Mouse (Mus musculus): ENCODE measurements around the gene Celf5. TPM values are rescaled to one million over a fixed set of nuclear protein-coding genes. Genes with fewer than 3 reads are reported as not detected.

Gene Celf5
- polyA plus RNA-seq, 1 experiment from 2014 or later, result 2.1 TPM

DNA sequence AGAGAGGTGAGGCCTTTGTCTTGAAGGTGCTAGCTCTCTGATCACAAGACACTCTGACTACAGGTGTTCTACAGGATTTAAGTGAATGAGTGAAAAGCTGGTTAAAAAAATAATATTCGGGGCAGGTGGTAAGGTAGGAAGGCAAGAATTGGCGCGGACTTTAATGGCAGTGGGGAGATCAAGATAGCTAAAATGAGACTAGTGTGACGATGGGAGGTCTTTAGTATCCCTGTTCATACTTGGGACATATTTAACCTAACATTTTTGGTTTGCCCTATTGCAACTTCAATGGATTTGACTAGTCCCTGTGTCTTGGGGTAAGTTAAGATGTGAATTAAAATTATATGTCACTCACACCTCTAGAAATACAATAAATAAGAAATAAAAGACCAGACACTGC lies 14.5 kb upstream of the Celf5 start:
- Histone ChIP-seq H3K36me3 (peaks cover 14% of the 10 kb centered on the region), H3K9me3 (no peaks in the 10 kb centered on the region), H3K4me2 (peak overlapping the region; percentile 99), H3K27me3 (no peaks in the 10 kb centered on the region), H3K9ac (peak overlapping the region; percentile 58), H3K27ac (no peak overlapping the region), H3K4me3 (peak overlapping the region; percentile 87), H3K4me1 (peaks cover 24% of the 10 kb centered on the region)
- 40% methylated on average over 4 of the region's 4 CpGs for WGBS
- ATAC-seq (ENCODE audit: insufficient number of reproducible peaks, insufficient read depth, low FRiP score, low TSS enrichment, low read depth), result no peak

DNA sequence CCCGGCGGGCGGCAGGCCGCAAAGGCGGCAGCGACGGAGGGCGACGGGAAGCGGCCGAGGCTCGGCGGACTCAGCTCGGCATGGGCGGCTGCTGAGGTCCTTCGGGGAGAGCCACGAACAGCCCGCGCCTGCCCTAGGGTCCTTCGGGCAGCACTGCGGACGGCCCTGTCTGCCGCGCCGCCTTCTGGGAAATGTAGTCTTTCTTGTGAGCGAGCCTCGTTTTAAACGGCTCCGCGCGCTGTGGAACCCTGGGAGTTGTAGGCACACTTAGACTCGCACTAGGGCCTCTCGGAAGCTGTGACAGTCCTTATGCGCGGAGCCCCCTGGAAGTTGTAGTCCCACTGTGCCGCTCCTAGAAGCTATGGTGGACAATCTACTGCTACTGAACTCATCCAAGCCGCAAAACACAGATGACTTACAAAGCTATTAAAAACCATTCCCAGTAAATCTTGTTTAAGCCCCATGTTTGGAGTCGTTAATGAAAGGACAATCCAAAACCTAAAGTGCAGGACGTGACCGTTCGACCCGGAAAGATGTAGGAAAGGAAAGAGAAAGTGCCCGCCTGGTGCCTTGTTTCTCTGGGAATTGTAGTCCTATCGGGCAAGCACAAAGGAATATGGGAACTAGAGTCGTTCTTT lies 13.9 kb upstream of the Celf5 start, which contains the start of gene Ncln:
TSS of gene Ncln (minus strand) at position 129 of the 638 bp plus-strand sequence.
- Histone ChIP-seq H3K27me3 (no peaks in the 10 kb centered on the region), H3K4me3 (peak within 1 kb of the TSS; percentile 87), H3K27ac (peak within 1 kb of the TSS; percentile 55), H3K4me2 (peak within 1 kb of the TSS; percentile 99), H3K36me3 (peaks cover 20% of the 10 kb centered on the region), H3K4me1 (peaks cover 24% of the 10 kb centered on the region), H3K9ac (peak within 1 kb of the TSS; percentile 92), H3K9me3 (no peaks in the 10 kb centered on the region)
- peak; percentile 95 for ATAC-seq (ENCODE audit: insufficient number of reproducible peaks, insufficient read depth, low FRiP score, low TSS enrichment, low read depth)
- under 1% methylated on average over 45 of the region's 45 CpGs for WGBS

DNA sequence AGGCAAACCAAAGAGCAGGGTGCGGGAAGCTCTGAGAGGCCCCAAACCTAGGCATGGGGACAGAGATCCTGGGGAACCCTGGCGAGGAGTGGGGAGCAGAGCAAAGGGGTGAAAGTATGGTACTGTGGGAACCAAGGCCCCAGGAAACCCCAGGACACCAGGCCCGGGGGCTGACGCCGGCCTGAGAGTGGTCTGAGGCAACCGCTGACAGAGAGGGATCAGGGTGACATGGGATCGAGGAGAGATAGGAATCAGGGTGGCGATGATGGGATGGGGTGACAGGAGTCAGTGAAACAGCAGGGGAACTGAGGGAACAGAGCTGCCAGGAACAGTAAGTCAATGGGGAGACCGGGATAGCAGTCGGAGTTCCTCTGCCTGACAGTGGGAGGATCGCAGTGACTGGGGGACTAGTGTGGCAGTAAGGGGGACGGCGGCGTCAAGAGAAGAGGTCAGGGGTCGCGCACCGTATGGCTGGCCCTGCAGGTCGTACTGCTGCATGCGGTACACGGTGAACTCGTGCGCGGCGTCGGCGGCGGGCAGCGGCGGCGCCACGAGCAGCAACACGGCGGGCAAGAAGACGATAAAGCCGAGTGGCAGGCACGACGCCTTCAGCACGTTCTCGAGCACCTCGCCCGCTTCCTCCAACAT lies 13.2 kb upstream of the Celf5 start:
- peak overlapping the region; percentile 87 for H3K4me3 ChIP-seq
- no peaks in the 10 kb centered on the region for H3K9me3 ChIP-seq
- peaks cover 24% of the 10 kb centered on the region for H3K4me1 ChIP-seq
- WGBS, result 2% methylated on average over 41 of the region's 41 CpGs
- peak overlapping the region; percentile 99 for H3K4me2 ChIP-seq
- H3K9ac ChIP-seq, result peak overlapping the region; percentile 92
- ATAC-seq (ENCODE audit: insufficient number of reproducible peaks, insufficient read depth, low FRiP score, low TSS enrichment, low read depth), result no peak
- peaks cover 26% of the 10 kb centered on the region for H3K36me3 ChIP-seq
- no peaks in the 10 kb centered on the region for H3K27me3 ChIP-seq
- H3K27ac ChIP-seq, result peak overlapping the region; percentile 55

DNA sequence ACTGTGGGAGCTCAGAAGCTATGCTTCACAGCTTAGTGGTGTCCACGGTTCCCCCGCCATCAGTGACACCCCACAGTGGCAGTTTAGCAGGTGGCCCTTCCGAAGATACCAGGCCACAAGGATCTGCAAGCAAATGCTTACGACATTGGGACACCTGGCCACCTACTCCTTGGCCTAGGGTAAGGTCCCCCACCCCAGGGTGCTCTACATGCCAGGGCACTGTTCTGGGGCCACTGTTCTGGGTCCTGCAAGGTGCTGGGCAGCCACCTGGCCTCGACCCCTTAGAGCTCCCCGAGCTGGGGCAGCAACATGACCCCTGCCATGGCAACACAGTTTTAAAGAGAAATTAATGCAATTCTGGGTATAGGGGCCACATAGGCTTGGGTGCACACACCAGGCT lies 12.6 kb upstream of the Celf5 start:
- H3K4me3 ChIP-seq, result peak overlapping the region; percentile 87
- H3K27ac ChIP-seq, result no peak overlapping the region; the same call in 1 of the 2 replicates
- H3K36me3 ChIP-seq, result peaks cover 32% of the 10 kb centered on the region
- 71% methylated on average over 6 of the region's 6 CpGs for WGBS
- H3K27me3 ChIP-seq, result no peaks in the 10 kb centered on the region
- peaks cover 24% of the 10 kb centered on the region for H3K4me1 ChIP-seq
- H3K4me2 ChIP-seq, result peak overlapping the region; percentile 99
- H3K9ac ChIP-seq, result peak overlapping the region; percentile 92
- no peak for ATAC-seq (ENCODE audit: insufficient number of reproducible peaks, insufficient read depth, low FRiP score, low TSS enrichment, low read depth)
- H3K9me3 ChIP-seq, result no peaks in the 10 kb centered on the region

DNA sequence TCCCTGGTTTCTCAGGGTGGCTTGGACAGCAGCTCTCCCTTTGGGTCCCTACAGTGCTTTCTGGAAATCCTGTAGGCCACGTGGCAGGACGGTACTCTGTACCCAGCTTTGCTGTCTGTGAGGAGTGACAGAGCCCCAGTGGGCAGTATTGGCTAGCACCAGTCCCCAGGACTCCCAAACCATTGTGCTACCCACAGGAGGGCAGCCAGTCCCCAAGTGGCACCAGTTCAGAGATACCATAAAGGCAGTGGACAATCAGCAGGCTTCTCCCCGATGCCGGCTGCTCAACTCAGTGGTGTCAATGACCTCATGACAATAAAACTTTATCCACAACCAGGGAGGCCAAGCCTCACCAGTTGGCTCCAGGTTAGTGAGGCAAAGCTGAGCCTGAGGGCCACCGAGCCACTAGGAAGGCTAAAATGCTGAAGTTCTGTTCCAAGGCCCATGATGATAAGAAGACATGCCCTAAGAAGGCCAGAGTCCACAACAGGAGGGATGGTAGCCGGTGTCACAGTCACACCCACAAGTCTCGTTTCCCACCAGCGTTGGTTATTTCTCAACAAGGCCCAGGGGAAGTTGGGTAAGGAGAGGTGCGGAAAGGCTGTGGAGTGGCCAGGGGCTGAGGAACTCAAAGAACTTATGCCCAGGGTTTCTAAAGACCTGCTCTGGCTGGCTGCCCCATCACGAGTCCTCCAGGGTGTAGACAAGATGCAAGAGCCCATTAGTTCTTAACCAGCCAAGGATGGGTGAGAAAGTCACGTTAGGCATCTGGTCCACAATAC lies 11.9 kb upstream of the Celf5 start:
- peaks cover 39% of the 10 kb centered on the region for H3K36me3 ChIP-seq
- 90% methylated on average over 11 of the region's 11 CpGs for WGBS

DNA sequence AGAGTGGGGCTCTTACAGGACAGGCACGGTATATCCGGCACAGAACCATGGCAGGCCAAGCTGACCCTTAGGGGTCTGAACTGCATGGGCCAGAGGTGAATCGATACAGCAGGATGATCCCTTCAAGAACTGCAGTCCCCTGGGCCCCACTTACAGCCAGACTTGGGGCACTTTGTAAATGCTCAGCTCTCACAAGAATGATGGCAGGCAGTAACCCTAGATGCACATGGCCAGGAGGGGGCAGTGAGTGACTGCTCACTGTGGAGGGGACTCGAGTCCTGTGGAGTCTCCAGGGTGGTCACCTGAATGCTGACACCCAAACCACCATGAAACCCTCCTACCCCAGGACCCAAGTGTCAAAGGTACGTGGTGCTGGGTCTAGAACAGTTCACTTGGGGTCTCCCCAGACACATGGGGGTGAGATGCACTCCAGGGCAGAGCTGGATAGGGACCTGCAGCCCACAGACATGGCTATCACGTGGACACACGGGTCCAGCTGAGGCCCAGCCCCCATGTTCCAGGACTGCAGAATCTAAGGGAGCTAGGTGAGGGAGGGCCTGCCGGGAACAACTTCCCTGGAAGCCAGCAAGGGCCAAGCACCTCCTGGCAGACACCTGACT lies 11.2 kb upstream of the Celf5 start:
- H3K4me1 ChIP-seq, result peaks cover 24% of the 10 kb centered on the region
- no peak overlapping the region; the same call in 1 of the 2 replicates for H3K4me2 ChIP-seq
- no peak overlapping the region for H3K4me3 ChIP-seq
- no peak for ATAC-seq (ENCODE audit: insufficient number of reproducible peaks, insufficient read depth, low FRiP score, low TSS enrichment, low read depth)
- H3K9ac ChIP-seq, result peak overlapping the region; percentile 92
- peaks cover 46% of the 10 kb centered on the region for H3K36me3 ChIP-seq
- WGBS, result 80% methylated on average over 8 of the region's 8 CpGs
- no peaks in the 10 kb centered on the region for H3K9me3 ChIP-seq
- H3K27me3 ChIP-seq, result no peaks in the 10 kb centered on the region
- no peak overlapping the region for H3K27ac ChIP-seq

More for the DNA sequence above, 11.9 kb upstream of the Celf5 start:
- Histone ChIP-seq H3K9ac (peak overlapping the region; percentile 92), H3K27me3 (no peaks in the 10 kb centered on the region), H3K4me3 (peak overlapping the region; percentile 87; the same call in 1 of the 2 replicates), H3K4me1 (peaks cover 24% of the 10 kb centered on the region), H3K4me2 (peak overlapping the region; percentile 99), H3K9me3 (no peaks in the 10 kb centered on the region), H3K27ac (no peak overlapping the region)
- no peak for ATAC-seq (ENCODE audit: insufficient number of reproducible peaks, insufficient read depth, low FRiP score, low TSS enrichment, low read depth)

DNA sequence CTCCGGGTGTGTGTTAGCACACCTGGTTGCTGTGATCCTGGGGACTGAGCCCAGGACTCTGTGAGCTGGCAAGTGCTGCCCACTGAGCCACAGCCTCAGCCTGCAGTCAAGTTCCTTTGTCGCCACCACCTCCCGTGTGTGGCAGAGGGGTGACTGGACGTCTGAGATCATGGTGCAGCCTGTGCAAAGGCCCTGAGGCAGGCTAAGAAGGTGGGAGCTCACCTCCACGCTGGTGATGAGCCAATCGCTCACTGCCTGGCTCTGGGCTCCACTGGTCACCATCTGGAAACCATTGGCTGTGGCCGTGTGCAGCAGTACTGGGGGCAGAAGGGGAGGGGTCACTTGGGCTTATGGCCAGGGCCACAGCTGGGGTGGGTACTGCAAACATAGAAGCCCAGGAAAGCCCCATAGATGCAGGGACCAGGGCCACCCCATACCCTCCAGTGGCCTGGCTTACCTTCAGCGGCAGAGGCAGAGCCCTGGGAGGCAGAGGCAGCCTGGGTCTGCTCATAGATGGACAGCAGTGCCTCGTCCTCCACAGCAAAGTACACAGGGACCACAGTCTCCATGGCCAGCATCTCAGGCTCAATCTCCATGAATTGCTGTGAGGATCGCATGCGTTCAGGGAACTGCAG lies 10.2 kb upstream of the Celf5 start:
- H3K36me3 ChIP-seq, result peaks cover 56% of the 10 kb centered on the region
- peak overlapping the region; percentile 49 for H3K9ac ChIP-seq
- no peak overlapping the region for H3K4me3 ChIP-seq
- H3K4me2 ChIP-seq, result no peak overlapping the region
- WGBS, result 75% methylated on average over 11 of the region's 11 CpGs
- peaks cover 24% of the 10 kb centered on the region for H3K4me1 ChIP-seq
- ATAC-seq (ENCODE audit: insufficient number of reproducible peaks, insufficient read depth, low FRiP score, low TSS enrichment, low read depth), result no peak
- H3K27me3 ChIP-seq, result no peaks in the 10 kb centered on the region
- H3K27ac ChIP-seq, result no peak overlapping the region
- no peaks in the 10 kb centered on the region for H3K9me3 ChIP-seq

DNA sequence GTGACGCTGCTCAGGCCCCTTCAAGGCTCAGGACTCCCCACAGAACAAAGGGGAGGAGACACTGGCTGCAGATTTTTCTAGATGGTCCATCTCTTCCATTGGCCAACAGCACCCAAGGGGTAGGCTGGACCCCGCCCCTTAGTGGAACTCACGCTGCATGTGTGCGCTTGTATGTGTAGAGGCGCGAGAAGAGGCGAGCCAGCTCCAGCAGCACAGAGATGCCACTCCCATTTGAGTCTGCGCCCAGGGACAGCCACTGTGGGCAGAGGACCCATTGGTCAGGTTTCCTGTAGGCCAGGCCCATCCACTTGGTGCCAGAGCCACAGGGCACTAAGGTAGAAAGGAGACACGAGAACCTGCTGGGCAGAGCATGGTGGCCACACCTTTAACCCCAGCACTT lies 8.5 kb upstream of the Celf5 start:
- H3K9ac ChIP-seq, result no peak overlapping the region
- peaks cover 73% of the 10 kb centered on the region for H3K36me3 ChIP-seq
- no peak for ATAC-seq (ENCODE audit: insufficient number of reproducible peaks, insufficient read depth, low FRiP score, low TSS enrichment, low read depth)
- H3K27me3 ChIP-seq, result no peaks in the 10 kb centered on the region
- no peak overlapping the region for H3K4me2 ChIP-seq
- no peak overlapping the region for H3K27ac ChIP-seq
- no peak overlapping the region for H3K4me3 ChIP-seq
- peaks cover 19% of the 10 kb centered on the region for H3K4me1 ChIP-seq
- H3K9me3 ChIP-seq, result no peaks in the 10 kb centered on the region
- WGBS, result 89% methylated on average over 9 of the region's 9 CpGs

DNA sequence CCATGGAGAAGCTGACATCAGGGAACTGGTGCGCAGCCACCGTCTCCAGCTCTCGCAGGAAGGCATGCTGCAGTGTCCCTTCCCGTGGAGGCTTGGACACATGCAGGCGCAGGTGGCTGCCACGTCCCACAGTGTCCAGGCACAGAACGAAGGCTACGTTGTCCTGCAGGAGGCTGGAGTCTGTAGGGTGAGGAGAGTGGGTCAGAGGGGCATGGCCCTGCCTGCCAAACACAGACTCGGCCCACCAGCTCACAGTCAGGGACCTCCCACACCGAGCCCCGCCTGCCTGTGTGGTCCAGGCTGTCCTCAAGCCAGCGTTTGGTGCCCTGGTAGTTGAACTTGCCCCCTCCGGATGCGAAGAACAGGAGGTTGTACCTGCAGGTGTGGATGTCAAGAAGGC lies 7.4 kb upstream of the Celf5 start:
- no peak for ATAC-seq (ENCODE audit: insufficient number of reproducible peaks, insufficient read depth, low FRiP score, low TSS enrichment, low read depth)
- peaks cover 76% of the 10 kb centered on the region for H3K36me3 ChIP-seq
- WGBS, result 88% methylated on average over 14 of the region's 14 CpGs
- no peaks in the 10 kb centered on the region for H3K27me3 ChIP-seq
- no peak overlapping the region for H3K4me3 ChIP-seq
- peaks cover 12% of the 10 kb centered on the region for H3K4me1 ChIP-seq
- no peak overlapping the region for H3K4me2 ChIP-seq
- no peak overlapping the region for H3K27ac ChIP-seq
- H3K9ac ChIP-seq, result no peak overlapping the region
- no peaks in the 10 kb centered on the region for H3K9me3 ChIP-seq

DNA sequence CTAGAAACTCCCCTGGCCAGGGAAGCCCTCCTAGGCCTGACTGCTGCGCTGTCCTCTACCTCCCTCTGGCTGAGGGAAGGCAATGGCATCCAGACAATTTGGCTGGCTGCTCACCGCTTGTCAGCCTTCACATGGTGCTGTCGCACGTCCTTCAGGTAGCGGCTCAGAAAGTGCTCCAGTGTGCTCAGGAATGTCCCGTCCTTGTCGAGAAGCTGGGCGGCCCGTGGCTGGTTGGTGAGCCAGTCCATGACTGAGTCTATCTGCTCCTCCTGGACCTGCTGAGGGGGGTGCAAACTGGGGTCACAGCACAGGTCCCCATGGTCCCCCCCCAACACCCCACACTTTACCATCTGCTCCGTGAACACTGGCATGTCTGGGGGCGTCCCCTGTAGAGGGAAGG lies 5.6 kb upstream of the Celf5 start:
- no peaks in the 10 kb centered on the region for H3K9me3 ChIP-seq
- H3K27ac ChIP-seq, result no peak overlapping the region
- no peak overlapping the region for H3K4me3 ChIP-seq
- no peaks in the 10 kb centered on the region for H3K4me1 ChIP-seq
- H3K36me3 ChIP-seq, result peaks cover 73% of the 10 kb centered on the region
- no peak for ATAC-seq (ENCODE audit: insufficient number of reproducible peaks, insufficient read depth, low FRiP score, low TSS enrichment, low read depth)
- no peak overlapping the region for H3K9ac ChIP-seq
- WGBS, result 86% methylated on average over 11 of the region's 11 CpGs
- H3K27me3 ChIP-seq, result no peaks in the 10 kb centered on the region
- no peak overlapping the region for H3K4me2 ChIP-seq

DNA sequence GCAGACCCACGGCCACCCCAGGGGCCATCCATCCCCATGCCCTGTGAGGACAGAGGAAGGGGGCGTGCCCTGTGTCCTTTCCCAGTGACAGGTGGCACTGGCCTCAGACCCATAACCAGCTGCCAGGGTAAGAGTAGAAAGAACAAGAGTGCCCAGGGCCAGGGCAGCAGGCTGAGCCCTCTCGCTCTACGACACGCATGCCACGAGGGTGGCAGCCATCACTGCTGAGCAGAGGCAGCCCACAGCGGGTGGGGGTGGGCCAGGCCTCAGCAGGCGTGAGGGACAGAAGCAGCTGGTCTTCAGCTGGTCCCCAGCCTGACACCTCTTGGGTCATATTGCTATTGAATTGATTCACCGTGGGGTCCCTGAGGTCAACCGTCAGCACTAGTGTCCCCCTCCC lies 4.0 kb upstream of the Celf5 start:
- H3K4me1 ChIP-seq, result 0 out of 2 replicates have a peak, but pooled peaks cover 6% of the 10 kb centered on the region
- no peak overlapping the region for H3K4me2 ChIP-seq
- peaks cover 57% of the 10 kb centered on the region for H3K36me3 ChIP-seq
- no peak overlapping the region for H3K4me3 ChIP-seq
- no peaks in the 10 kb centered on the region for H3K9me3 ChIP-seq
- no peak overlapping the region for H3K27ac ChIP-seq
- WGBS, result 89% methylated on average over 10 of the region's 10 CpGs
- no peak overlapping the region for H3K9ac ChIP-seq
- ATAC-seq (ENCODE audit: insufficient number of reproducible peaks, insufficient read depth, low FRiP score, low TSS enrichment, low read depth), result no peak
- H3K27me3 ChIP-seq, result peaks cover 15% of the 10 kb centered on the region
